Mouse (Mus musculus) embryonic fibroblast, embryonic 13.5 days (primary cell): ENCODE data around the gene Fam213b.

Experiments used
- CTCF ChIP-seq: IDR thresholded peaks from 2 replicates; pipeline ENCODE4 v1.5.1; 2011; ENCODE audit warnings: mild to moderate bottlenecking, control low read depth, low read length, moderate library complexity, borderline replicate concordance; ENCODE audit not compliant: insufficient read depth
- POLR2A ChIP-seq: IDR thresholded peaks from 2 replicates; pipeline ENCODE4 v1.6.1; 2011; ENCODE audit warnings: low read depth, mild to moderate bottlenecking, control low read depth, low read length, moderate library complexity

- TF ChIP-seq CTCF (no peak), POLR2A (no peak)
Observed at GRCm38 (mm10) chr4:154890887-154891286, 8.0 kb downstream of the Fam213b start.
